Mouse (Mus musculus): Measurements from ENCODE around the gene Nf2.

Gene Nf2

GRCm38 (mm10) chr11:4793006-4793405, 56.3 kb downstream of the Nf2 start:
- DNase-seq (ENCODE audit: low spot score in 2 of 2): no peak

DNA sequence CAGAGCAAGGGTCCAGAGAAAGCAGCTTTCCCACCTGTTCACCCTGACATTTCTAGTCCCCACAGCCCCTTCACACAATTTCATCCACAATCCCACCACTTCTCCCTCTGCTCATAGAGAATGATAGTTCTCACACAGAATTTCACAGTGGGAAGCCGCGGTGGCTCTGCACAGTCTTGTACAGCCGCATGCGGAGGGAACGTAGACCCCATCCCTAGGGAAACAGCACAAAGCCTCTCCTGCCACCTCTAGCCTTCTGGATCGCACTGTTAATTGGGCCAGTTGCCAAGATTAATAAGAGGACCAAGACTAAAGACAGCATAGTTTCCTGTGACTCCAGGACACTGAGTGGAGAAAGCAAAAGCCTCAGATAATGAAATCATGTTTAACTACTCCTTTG, 57.8 kb downstream of the Nf2 start:
- DNase-seq (ENCODE audit: low spot score in 2 of 2): no peak

GRCm38 (mm10) chr11:4789691-4790090, 59.6 kb downstream of the Nf2 start:
- DNase-seq (ENCODE audit: low spot score in 2 of 2): no peak

- DNase-seq (ENCODE audit: low spot score in 2 of 2): no peak
Observed at GRCm38 (mm10) chr11:4784629-4785142, 64.7 kb downstream of the Nf2 start.

- no peak for DNase-seq (ENCODE audit: low spot score in 2 of 2)
Observed at GRCm38 (mm10) chr11:4783116-4783515, 66.2 kb downstream of the Nf2 start.

DNA sequence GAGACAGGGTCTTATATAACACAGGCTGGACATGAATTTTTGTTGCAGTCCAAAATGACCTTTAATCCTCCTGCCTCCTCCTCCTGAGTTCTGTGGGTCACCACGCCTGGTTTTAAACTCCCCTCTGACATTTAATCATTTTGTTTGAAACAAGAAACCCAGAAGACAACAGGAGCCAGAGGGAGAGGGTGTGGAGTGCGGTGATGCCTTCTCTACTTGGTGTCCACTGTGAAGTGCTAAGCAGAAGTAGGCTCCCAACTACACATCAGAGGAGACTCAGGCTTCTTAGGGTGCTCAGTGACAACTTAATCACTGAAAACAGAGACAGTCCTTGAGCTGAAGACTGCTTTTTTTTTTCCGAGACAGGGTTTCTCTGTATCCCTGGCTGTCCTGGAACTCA, 68.4 kb downstream of the Nf2 start:
- no peak for DNase-seq (ENCODE audit: low spot score in 2 of 2)

GRCm38 (mm10) chr11:4772925-4773324, 76.4 kb downstream of the Nf2 start:
- DNase-seq (ENCODE audit: low spot score in 2 of 2): peak; percentile 60 to 61

- DNase-seq (ENCODE audit: low spot score in 2 of 2): no peak
Observed at GRCm38 (mm10) chr11:4771756-4772155, 77.6 kb downstream of the Nf2 start.

GRCm38 (mm10) chr11:4769881-4770280, 79.5 kb downstream of the Nf2 start:
- DNase-seq (ENCODE audit: low spot score in 2 of 2): no peak

- no peak for DNase-seq (ENCODE audit: low spot score in 2 of 2)
Observed at GRCm38 (mm10) chr11:4769293-4769692, 80.0 kb downstream of the Nf2 start.

DNA sequence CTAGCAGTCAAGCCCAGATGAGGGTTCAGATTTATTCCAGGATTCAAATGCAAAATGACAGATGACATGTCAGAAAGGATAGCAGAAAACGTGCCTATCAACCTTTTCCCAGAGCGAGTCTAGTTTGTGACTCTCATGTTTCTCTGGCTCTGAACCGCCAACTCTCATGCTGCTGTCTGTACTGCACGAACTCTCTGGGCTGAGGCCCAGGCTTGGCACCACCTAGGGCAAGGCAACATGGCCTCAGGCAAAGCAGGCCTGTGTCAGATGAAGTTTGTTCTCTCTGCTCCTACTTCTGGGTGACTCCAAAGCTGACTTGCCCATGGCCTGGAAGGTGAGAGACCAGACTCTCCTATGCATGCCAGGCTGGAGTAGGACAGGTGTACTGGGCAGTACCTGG, 80.9 kb downstream of the Nf2 start:
- no peak for DNase-seq (ENCODE audit: low spot score in 2 of 2)

GRCm38 (mm10) chr11:4764476-4764875, 84.9 kb downstream of the Nf2 start:
- DNase-seq (ENCODE audit: low spot score in 2 of 2): no peak

DNA sequence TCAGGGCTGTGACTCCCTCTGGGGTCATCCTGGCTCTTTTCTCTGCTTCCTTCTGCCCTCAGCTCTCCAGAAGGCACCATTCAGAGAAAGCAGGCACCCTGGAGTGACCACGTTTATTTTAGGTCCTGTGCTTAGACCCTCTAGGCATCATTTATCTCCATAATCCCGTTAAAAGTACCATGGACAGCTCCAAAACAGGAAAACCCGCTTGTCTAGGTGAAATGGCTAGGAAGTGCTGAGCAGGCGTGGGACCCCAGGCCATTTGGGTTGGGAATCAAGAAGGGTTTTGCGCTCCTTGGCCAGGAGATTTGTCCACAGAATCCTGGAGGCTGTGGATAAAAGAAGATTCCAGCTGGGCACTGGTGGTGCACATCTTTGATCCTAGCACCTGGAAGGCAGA, 85.7 kb downstream of the Nf2 start:
- DNase-seq (ENCODE audit: low spot score in 2 of 2): no peak

GRCm38 (mm10) chr11:4762511-4762910, 86.8 kb downstream of the Nf2 start:
- DNase-seq (ENCODE audit: low spot score in 2 of 2): no peak

- DNase-seq (ENCODE audit: low spot score in 2 of 2): no peak
Observed at GRCm38 (mm10) chr11:4761991-4762390, 87.3 kb downstream of the Nf2 start.

- DNase-seq (ENCODE audit: low spot score in 2 of 2): no peak
Observed at GRCm38 (mm10) chr11:4760438-4760837, 88.9 kb downstream of the Nf2 start.

DNA sequence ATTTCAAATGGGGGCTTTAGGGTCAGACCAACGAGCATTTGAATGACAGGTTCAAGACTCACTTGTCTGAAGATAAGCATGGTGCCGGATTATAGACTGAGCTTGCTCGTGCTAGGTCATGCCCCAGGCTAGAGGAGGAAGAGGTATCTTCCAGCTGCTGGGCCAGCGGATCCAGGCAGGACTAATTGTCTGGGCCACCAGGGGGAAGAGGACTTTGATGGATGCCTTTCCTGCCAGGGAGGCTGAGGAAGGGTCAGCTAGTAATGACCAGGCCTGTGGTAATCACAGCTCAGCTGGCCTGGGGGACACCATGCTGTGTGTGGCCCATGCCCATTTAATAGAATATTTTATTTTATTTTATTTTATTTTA, 91.6 kb downstream of the Nf2 start:
- no peak for DNase-seq (ENCODE audit: low spot score in 2 of 2)

- no peak for DNase-seq (ENCODE audit: low spot score in 2 of 2)
Observed at GRCm38 (mm10) chr11:4756984-4757788, 92.2 kb downstream of the Nf2 start.

DNA sequence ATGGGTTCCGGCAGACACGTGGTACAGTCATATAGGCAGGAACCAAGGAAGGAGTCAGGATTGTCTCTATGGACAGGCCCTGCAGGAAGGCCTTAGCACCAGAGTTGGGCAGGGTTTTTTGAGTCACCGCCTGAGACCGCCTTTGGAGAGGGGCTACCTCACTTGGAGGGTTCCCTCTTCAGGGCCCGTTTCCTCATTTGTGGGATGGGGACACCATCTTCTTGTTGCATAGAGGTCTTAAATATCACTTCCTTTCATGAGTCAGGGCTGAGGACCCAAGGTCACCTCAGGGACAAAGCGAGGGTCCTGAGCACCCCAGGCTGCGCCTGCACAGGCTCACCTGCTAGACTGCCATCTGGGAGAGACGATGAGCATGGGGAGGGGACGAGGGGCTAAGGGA, 92.9 kb downstream of the Nf2 start:
- DNase-seq (ENCODE audit: low spot score in 2 of 2): no peak

DNA sequence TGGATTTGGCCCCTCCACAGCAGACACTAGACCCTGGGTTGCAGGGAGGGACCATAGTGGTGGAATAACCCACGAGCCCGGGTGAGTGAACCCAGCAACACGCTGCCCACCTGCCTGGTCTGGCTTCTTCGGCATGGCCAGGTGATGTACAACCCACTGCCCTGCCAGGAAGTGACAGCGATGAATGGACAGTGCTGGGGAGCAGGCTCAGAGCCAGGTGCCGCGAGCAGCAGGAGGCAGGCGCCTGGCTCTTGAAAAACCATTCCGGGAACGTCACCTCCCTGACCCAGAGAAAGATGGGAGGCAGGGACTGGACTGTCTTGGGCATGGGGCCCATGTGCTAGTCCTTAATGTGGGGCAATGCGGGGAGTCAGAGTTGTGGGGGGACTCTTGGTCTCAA, 94.5 kb downstream of the Nf2 start:
- no peak for DNase-seq (ENCODE audit: low spot score in 2 of 2)

GRCm38 (mm10) chr11:4754036-4754435, 95.3 kb downstream of the Nf2 start:
- DNase-seq (ENCODE audit: low spot score in 2 of 2): no peak

- DNase-seq (ENCODE audit: low spot score in 2 of 2): no peak
Observed at GRCm38 (mm10) chr11:4752836-4753235, 96.5 kb downstream of the Nf2 start.

GRCm38 (mm10) chr11:4750263-4750662, 99.1 kb downstream of the Nf2 start:
- no peak for DNase-seq (ENCODE audit: low spot score in 2 of 2)

DNA sequence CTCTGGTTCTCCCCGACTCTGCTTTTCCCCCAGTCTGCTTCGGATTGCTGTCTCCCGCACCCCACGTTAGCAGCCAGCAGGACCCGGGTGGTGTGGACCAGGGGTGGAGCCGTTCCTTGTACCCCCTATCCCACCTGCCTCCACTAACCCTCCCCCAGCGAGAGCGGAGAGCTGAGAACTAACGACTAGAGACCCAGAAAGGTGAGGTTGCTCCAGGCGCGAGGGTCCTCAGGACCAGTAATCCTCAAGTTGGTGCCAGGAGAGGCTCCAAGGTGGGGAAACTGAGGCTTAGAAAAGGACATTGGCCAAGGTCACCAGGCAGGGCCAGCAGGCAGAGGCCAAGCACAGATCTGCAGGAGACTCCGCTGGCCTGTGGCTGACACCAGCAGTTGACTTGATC, 102.1 kb downstream of the Nf2 start:
- no peak for DNase-seq (ENCODE audit: low spot score in 2 of 2)
